Mouse (Mus musculus): Measurements from ENCODE around the gene Ripply1. TPM values are rescaled to one million over a fixed set of nuclear protein-coding genes. Genes with fewer than 3 reads are reported as not detected.

The Ripply1 gene
- polyA plus RNA-seq (2015; fragmentation: Illumina TruSeq; extraction: RNeasy Lipid Tissue Mini Kit (QIAGEN cat#74804); ENCODE audit: insufficient read depth, low replicate concordance): not detected

DNA sequence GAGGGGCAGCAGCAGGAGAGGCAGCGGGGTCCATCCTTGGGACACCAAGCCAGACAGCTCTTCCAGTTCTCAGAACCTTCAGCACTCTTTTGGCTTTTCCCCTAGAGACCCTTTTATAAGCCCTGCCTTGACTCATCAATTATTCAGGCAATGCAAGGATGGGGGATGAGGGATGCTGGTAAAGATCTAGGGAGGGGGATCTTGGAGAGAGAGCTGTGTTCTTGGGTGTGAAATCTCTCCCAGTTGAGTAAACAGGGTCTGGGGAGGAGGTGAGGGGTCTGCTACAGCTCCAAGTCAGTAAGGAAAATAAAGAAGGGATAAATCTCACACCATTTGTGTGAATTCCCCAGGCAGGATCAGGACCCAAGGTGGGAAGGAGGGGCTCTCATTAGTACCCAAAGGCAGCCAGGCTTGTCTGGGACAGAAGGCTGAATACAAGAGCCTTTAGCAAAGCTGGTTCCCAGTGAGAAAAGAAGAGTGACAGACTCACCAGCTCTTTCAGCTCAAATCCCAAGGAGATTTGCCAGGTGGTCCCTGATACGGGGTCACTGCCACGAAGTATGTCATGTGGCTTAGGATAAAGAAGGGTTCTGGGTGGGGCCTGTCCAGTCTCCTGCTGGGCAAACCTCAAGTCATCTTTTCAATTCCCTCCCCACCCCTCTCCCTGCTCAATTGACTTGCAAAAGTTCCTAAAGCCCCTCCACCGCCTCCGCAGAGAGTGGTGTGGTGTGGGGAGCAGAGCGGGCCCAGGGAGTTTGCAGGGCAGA lies at the start of gene Ripply1:
Gene Ripply1, minus strand, starts transcription at position 76 of the 767 bp plus-strand sequence.

GRCm38 (mm10) chrX:139800406-139800878 lies 18.3 kb upstream of the Ripply1 start, which contains the start of gene Cldn2:
Cldn2 (plus strand) TSS chrX:139800828.

Other genes starting within 250 kb of the Ripply1 start
- gene Rnf128, start 219.0 kb downstream of the Ripply1 start, polyA plus RNA-seq (2015; fragmentation: Illumina TruSeq; extraction: RNeasy Lipid Tissue Mini Kit (QIAGEN cat#74804); ENCODE audit: insufficient read depth, low replicate concordance): 0.48 TPM
- gene Tbc1d8b, start 97.4 kb downstream of the Ripply1 start, polyA plus RNA-seq (2015; fragmentation: Illumina TruSeq; extraction: RNeasy Lipid Tissue Mini Kit (QIAGEN cat#74804); ENCODE audit: insufficient read depth, low replicate concordance): 14.1 TPM
- not detected for gene Gm15013, start 67.9 kb downstream of the Ripply1 start, polyA plus RNA-seq (2015; fragmentation: Illumina TruSeq; extraction: RNeasy Lipid Tissue Mini Kit (QIAGEN cat#74804); ENCODE audit: insufficient read depth, low replicate concordance)
- not detected for gene Cldn2, start 18.5 kb upstream of the Ripply1 start, polyA plus RNA-seq (2015; fragmentation: Illumina TruSeq; extraction: RNeasy Lipid Tissue Mini Kit (QIAGEN cat#74804); ENCODE audit: insufficient read depth, low replicate concordance)
- gene Morc4, start 89.3 kb upstream of the Ripply1 start, polyA plus RNA-seq (2015; fragmentation: Illumina TruSeq; extraction: RNeasy Lipid Tissue Mini Kit (QIAGEN cat#74804); ENCODE audit: insufficient read depth, low replicate concordance): 1.0 TPM
- gene Rbm41, start 216.2 kb upstream of the Ripply1 start, polyA plus RNA-seq (2015; fragmentation: Illumina TruSeq; extraction: RNeasy Lipid Tissue Mini Kit (QIAGEN cat#74804); ENCODE audit: insufficient read depth, low replicate concordance): 16.9 TPM